Mouse (Mus musculus): ENCODE data around the gene Mbl1. TPM values are rescaled to one million over a fixed set of nuclear protein-coding genes. Genes with fewer than 3 reads are reported as not detected.

The Mbl1 gene
- not detected in 2 replicates for polyA plus RNA-seq (2015; fragmentation: Nextera tagmentation; extraction: Ambion mirVana)

DNA sequence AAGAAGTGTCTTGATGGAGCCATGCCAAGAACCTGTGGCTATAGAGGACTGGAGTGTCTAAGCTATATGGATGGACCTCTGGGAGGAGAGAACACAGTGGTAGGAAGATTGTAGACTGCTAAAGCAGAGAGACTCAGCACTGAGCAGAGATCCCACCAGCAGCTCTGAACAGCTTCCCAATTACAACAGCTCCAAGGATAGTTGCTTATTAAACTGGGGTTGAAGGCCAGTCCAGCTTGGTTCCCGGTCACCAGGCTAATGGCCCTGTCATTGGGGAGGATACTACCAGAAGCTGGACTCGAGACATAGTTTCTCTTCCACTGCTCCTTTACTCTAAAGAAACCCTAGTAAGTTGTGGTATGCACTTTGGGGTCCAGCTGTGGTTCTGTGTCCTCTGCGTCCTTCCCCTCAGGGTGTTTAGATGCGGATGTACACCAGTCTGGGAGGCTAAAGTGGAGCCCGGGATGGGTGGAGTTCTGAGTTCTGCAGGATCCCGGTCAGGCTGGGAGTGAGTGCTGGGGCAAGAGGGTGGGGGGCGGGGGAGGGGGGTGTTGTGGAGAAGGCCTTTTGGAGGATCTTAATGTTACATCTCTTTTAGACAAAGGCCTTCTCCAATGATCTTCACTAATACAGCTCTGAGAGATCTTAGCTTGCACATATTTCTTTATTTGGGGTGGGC is at the start of gene Mbl1:
Gene Mbl1, plus strand, starts transcription at position 239 of the 679 bp plus-strand sequence.
- Histone ChIP-seq H3K27me3 (no peaks in the 10 kb centered on the region), H3K27ac (no peak within 1 kb of the TSS), H3K36me3 (ENCODE audit: poor library complexity, severe bottlenecking) (no peaks in the 10 kb centered on the region), H3K9me3 (replicated peaks) (no peaks in the 10 kb centered on the region), H3K4me2 (no peak within 1 kb of the TSS), H3K4me3 (no peak within 1 kb of the TSS), H3K9ac (no peak within 1 kb of the TSS), H3K4me1 (no peaks in the 10 kb centered on the region)
- 91% methylated on average over 7 of the region's 7 CpGs for WGBS
- no peak for ATAC-seq

DNA sequence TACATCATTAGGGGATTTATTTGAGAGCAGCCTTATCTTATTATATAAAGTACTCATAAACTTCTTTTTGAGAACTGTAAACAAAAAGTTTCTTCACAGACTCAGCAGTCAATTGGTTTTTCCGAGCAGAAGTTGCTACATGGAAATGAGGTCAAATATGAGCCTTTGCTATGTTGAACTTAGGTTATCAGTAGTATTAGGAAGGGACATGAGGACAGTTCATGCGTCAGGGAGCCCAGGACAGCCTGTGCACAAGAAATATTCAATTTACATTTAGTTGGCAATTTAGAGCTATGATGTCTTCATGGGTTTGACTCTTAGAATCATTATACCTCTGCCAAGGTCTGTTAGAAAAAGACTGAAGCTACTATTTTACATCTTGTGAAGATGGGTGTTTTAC is 49.0 kb upstream of the Mbl1 start:
- no peaks in the 10 kb centered on the region for H3K4me1 ChIP-seq
- 81% methylated on average over 2 of the region's 2 CpGs for WGBS
- H3K36me3 ChIP-seq (ENCODE audit: poor library complexity, severe bottlenecking), result no peaks in the 10 kb centered on the region
- H3K4me3 ChIP-seq, result no peak overlapping the region
- H3K9me3 ChIP-seq (replicated peaks), result no peaks in the 10 kb centered on the region
- no peak overlapping the region for H3K27ac ChIP-seq
- no peak for ATAC-seq
- H3K4me2 ChIP-seq, result no peak overlapping the region
- H3K27me3 ChIP-seq, result no peaks in the 10 kb centered on the region
- H3K9ac ChIP-seq, result no peak overlapping the region

DNA sequence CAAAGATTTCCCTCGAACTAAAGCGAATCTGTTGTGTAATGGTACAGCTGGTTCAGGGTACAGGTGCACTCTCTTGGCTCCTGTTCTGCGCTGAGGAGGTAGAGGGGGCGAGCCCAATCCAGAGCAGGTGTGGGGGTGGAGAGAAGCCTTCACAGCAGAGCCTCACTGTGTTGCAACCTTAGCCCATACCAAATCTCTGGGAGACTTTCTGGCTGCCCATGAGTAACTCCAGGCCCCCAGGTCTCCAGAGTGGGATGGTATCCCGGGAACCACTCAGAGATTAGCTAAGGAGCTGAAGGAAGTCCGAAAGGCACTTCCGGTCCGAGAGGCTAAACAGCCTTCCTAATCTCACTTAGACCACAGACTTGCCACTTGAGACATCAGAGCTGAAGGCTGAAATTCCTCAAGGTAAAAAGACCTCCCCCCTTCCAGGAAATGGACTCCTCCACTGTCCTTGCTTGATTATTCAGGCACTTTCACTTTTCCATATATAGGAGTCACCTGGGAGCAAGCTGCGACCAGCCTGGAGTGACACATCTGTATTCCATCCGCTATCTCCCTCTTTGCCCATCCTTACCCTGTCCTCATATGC is 46.3 kb upstream of the Mbl1 start, which contains the start of gene Mat1a:
Gene Mat1a, plus strand, starts transcription at position 183 of the 592 bp plus-strand sequence.
- no peaks in the 10 kb centered on the region for H3K4me1 ChIP-seq
- no peak within 1 kb of the TSS for H3K27ac ChIP-seq
- 76% methylated on average over 10 of the region's 10 CpGs for WGBS
- H3K27me3 ChIP-seq, result no peaks in the 10 kb centered on the region
- no peak within 1 kb of the TSS for H3K4me3 ChIP-seq
- ATAC-seq, result no peak
- no peaks in the 10 kb centered on the region for H3K36me3 ChIP-seq (ENCODE audit: poor library complexity, severe bottlenecking)
- H3K9ac ChIP-seq, result no peak within 1 kb of the TSS
- H3K4me2 ChIP-seq, result no peak within 1 kb of the TSS
- no peaks in the 10 kb centered on the region for H3K9me3 ChIP-seq (replicated peaks)

DNA sequence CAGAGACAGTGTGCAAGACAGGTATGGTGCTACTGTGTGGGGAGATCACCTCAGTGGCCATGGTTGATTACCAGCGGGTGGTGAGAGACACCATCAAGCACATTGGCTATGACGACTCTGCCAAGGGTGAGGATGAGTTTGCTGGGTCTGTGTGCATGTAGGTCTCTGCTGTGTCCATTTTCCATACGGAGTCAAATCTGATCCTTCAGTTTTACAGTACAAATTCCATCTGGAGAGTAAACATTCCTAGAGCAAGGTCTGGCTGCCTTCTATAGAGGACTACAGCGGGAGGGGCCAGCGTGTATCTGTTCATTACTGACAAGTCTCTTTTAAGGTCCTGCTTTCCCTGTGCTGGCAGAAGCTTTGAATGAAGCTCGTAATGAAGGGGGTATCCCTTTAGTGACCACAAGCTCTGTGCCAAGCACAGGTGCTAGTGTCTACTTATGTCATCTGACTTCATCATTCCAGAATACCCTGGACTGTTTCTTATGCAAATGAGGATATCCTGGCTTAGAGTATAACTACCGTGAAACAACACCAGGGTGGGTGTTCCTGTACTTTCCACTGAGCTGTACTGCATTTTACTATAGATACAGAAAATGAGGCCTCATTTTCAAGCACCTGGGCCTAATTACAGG is 40.1 kb upstream of the Mbl1 start:
- H3K9me3 ChIP-seq (replicated peaks), result no peaks in the 10 kb centered on the region
- H3K9ac ChIP-seq, result no peak overlapping the region
- no peak overlapping the region for H3K4me2 ChIP-seq
- no peaks in the 10 kb centered on the region for H3K27me3 ChIP-seq
- H3K27ac ChIP-seq, result no peak overlapping the region
- no peak for ATAC-seq
- H3K4me1 ChIP-seq, result no peaks in the 10 kb centered on the region
- no peaks in the 10 kb centered on the region for H3K36me3 ChIP-seq (ENCODE audit: poor library complexity, severe bottlenecking)
- no peak overlapping the region for H3K4me3 ChIP-seq
- WGBS, result 88% methylated on average over 7 of the region's 7 CpGs

DNA sequence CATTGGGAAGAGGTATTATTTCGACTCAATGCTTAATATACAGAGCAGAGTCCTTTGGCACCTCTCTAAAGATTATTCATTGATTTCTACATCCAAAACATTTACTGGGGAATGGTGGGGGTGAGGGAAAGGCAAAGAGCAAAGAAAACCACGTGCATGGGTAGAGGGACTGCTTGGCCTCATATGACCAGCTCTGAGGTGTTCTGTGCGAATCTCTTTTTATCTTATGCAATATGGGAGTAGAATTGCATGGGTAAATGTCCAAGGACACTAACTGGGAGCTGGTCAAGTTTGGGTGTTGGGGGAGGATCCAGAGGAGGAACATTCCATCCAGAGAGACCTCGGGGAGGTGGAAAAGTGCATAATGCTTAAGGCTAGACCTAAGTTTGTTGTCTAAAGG is 38.3 kb upstream of the Mbl1 start:
- Histone ChIP-seq H3K9me3 (replicated peaks) (no peaks in the 10 kb centered on the region), H3K36me3 (ENCODE audit: poor library complexity, severe bottlenecking) (no peaks in the 10 kb centered on the region), H3K4me1 (no peaks in the 10 kb centered on the region), H3K4me2 (no peak overlapping the region), H3K27ac (no peak overlapping the region), H3K9ac (no peak overlapping the region), H3K27me3 (no peaks in the 10 kb centered on the region), H3K4me3 (no peak overlapping the region)
- 82% methylated on average over 4 of the region's 4 CpGs for WGBS
- ATAC-seq, result no peak

DNA sequence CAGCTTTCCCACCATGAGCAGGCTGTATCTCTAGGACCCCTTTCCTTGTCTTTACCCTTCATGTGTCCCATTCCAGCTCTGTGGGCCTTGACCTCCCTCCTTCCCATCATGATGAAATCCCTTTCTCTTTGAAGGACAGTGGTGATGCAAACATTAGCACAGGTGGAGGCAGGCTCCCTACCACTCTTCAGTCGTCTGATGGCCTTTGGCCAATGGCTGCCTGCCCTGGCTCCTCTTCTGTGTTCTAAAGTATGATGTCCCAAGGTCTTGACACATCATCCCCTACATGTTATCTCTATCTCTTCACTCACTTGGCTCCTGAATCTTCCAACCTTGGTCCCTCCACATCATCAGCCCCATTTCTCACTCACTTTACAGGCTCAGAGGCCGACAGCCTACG is 35.0 kb upstream of the Mbl1 start:
- Histone ChIP-seq H3K4me2 (no peak overlapping the region), H3K27me3 (no peaks in the 10 kb centered on the region), H3K4me3 (no peak overlapping the region), H3K9me3 (replicated peaks) (no peaks in the 10 kb centered on the region), H3K36me3 (ENCODE audit: poor library complexity, severe bottlenecking) (no peaks in the 10 kb centered on the region), H3K9ac (no peak overlapping the region), H3K4me1 (no peaks in the 10 kb centered on the region), H3K27ac (no peak overlapping the region)
- WGBS, result 86% methylated on average over 3 of the region's 3 CpGs
- no peak for ATAC-seq

DNA sequence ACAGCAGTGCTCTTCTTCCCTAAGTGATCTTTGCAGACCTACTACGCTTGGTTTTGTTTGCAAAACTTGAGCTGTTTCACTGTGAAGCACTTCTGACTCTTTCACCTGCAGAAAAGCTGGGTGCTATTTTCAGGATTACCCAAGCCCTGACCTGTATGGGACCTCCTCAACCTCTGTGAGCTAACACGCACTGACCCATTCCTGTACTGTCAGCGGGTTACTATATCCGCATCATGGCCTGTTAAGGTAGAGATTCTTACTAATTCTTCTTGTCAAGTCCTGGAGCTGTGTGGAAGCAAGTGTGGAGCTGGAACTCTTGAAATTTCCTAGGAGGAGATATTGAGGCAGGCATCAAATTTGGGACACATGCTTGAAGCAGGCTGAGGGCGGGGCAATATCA is 26.6 kb upstream of the Mbl1 start:
- WGBS, result 89% methylated on average over 5 of the region's 5 CpGs
- H3K4me3 ChIP-seq, result no peak overlapping the region

DNA sequence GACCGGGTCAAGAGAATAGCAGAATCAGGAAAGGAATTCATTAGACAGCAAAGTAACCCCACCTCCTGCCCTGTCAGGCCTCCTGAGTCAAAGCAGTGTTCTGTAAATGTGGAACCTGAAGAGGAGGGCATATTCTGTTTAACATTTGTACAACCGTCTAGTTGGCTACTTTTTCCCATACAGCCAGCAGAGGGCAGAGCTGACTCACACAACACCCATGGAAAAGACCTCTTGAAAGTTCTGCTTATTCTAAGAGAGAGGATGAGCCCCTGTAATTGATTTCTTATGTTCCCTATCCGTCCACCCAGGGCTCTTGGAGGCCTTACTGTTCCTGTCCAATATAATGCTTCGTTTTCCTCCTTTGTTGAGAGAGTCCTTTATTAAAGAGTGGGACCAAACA is 23.3 kb upstream of the Mbl1 start:
- WGBS, result 19% methylated on average over 4 of the region's 4 CpGs

More for the DNA sequence above, 26.6 kb upstream of the Mbl1 start:
- Histone ChIP-seq H3K27me3 (no peaks in the 10 kb centered on the region), H3K4me2 (no peak overlapping the region), H3K27ac (no peak overlapping the region), H3K9me3 (replicated peaks) (no peaks in the 10 kb centered on the region), H3K36me3 (ENCODE audit: poor library complexity, severe bottlenecking) (no peaks in the 10 kb centered on the region), H3K4me1 (no peaks in the 10 kb centered on the region), H3K9ac (no peak overlapping the region)
- ATAC-seq, result no peak

DNA sequence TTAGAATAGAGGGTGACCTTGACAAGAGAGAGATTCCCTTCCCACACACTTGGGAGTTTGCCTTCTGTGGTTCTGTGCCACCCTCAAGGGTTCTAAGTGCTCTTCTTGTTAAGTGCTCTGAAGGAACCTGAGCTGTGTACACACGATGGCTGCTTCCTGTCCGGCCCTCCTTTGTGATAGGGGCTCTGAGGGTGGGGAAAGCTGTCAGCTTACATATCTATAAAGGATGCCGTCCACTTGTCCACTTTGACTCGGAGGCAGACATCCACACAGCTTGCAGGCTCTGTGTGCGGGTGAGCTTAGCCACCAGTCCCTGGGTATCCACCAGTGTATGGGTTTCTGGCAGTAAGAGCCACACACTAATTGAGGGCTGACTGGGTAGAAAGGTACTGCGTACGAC is 19.7 kb upstream of the Mbl1 start, which contains the start of gene Sftpa1:
Gene Sftpa1, plus strand, starts transcription at position 243 of the 400 bp plus-strand sequence.
- Histone ChIP-seq H3K9ac (no peak within 1 kb of the TSS), H3K9me3 (replicated peaks) (no peaks in the 10 kb centered on the region), H3K36me3 (ENCODE audit: poor library complexity, severe bottlenecking) (no peaks in the 10 kb centered on the region), H3K27ac (no peak within 1 kb of the TSS), H3K27me3 (no peaks in the 10 kb centered on the region), H3K4me1 (no peaks in the 10 kb centered on the region), H3K4me3 (no peak within 1 kb of the TSS), H3K4me2 (no peak within 1 kb of the TSS)
- ATAC-seq, result no peak
- 88% methylated on average over 7 of the region's 7 CpGs for WGBS

More for the DNA sequence above, 23.3 kb upstream of the Mbl1 start:
- Histone ChIP-seq H3K9ac (no peak overlapping the region), H3K27me3 (no peaks in the 10 kb centered on the region), H3K4me2 (no peak overlapping the region), H3K4me3 (no peak overlapping the region), H3K4me1 (no peaks in the 10 kb centered on the region), H3K9me3 (replicated peaks) (no peaks in the 10 kb centered on the region), H3K36me3 (ENCODE audit: poor library complexity, severe bottlenecking) (no peaks in the 10 kb centered on the region), H3K27ac (no peak overlapping the region)
- ATAC-seq, result peak; percentile 70

DNA sequence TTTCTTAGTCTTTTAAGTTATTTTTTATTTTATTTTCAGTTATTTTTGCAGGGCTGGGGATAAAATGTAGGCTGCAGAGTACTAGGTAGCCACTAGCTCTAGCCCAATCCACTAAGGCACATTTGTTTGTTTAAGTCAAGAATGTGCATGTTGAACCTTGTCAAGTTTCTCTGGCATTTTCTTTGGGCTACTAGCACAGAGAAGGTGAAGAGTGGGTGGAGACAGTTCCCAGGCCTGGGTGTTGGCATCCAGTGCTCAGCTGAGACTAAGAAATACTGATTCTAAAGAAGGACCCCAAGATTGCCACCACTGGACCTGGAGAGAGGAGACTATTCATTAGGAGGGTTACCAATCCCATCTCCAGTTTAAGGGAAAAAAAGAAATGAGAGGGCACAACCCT is 14.3 kb upstream of the Mbl1 start:
- no peak overlapping the region for H3K27ac ChIP-seq
- no peak overlapping the region for H3K9ac ChIP-seq
- no peaks in the 10 kb centered on the region for H3K9me3 ChIP-seq (replicated peaks)
- H3K36me3 ChIP-seq (ENCODE audit: poor library complexity, severe bottlenecking), result no peaks in the 10 kb centered on the region
- no peaks in the 10 kb centered on the region for H3K27me3 ChIP-seq
- ATAC-seq, result no peak
- H3K4me1 ChIP-seq, result no peaks in the 10 kb centered on the region
- H3K4me3 ChIP-seq, result no peak overlapping the region
- no peak overlapping the region for H3K4me2 ChIP-seq

DNA sequence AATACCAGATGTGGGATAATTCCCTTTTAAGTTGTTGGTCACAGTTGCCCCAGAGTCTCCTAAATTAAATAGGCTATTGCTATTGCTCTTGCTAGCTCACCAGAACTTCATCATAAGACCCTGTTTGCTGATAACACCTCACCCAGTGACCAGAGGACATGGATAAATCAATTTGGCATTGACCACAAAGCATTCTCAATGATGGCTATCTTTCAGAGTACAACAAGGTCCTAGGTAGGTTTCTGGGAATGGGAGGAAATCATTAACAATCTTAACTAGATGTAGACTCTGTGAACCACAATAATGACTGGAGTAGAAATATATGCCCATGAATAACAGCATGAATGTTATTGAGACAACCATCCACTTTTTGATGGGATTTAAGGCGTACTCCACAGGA is 10.6 kb upstream of the Mbl1 start:
- 94% methylated on average over 1 of the region's 1 CpGs for WGBS
- Histone ChIP-seq H3K4me1 (no peaks in the 10 kb centered on the region), H3K36me3 (ENCODE audit: poor library complexity, severe bottlenecking) (no peaks in the 10 kb centered on the region), H3K27ac (no peak overlapping the region), H3K4me3 (no peak overlapping the region), H3K4me2 (no peak overlapping the region), H3K27me3 (no peaks in the 10 kb centered on the region), H3K9ac (no peak overlapping the region), H3K9me3 (replicated peaks) (no peaks in the 10 kb centered on the region)
- ATAC-seq, result no peak

DNA sequence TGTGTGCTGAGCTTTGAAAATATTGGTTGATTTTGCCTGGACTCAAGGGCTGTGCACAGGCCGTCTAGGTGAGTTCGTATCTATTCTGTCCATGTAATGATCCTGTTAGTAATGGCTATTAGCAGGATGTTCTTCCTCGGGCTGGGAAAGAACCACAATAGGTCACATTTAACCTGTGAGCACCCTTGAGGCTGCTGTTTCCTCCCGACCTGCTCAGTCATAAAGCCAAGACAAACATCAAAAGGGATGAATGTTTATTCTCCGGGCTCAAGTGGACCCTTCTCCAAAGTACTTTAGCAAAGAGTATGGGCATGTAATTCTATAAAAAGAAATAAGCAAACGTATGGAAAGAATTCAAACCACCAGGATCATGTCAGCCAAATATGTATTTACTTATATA is 5.2 kb upstream of the Mbl1 start:
- Histone ChIP-seq H3K4me2 (no peak overlapping the region), H3K4me1 (no peaks in the 10 kb centered on the region), H3K9me3 (replicated peaks) (no peaks in the 10 kb centered on the region), H3K27ac (no peak overlapping the region), H3K4me3 (no peak overlapping the region), H3K27me3 (no peaks in the 10 kb centered on the region), H3K36me3 (ENCODE audit: poor library complexity, severe bottlenecking) (no peaks in the 10 kb centered on the region), H3K9ac (no peak overlapping the region)
- WGBS, result 73% methylated on average over 6 of the region's 6 CpGs
- ATAC-seq, result no peak

Measured in forebrain, embryonic 13.5 days (tissue).